Mouse (Mus musculus): ENCODE results near the gene Osbpl5. TPM values are rescaled to one million over a fixed set of nuclear protein-coding genes. Genes with fewer than 3 reads are reported as not detected.

The Osbpl5 gene
- polyA plus RNA-seq, 1 experiment, result 8.4 TPM

- Histone ChIP-seq H3K36me3 (ENCODE audit: control insufficient read depth, insufficient read depth, low read length) (no peaks in the 10 kb centered on the region), H3K4me1 (ENCODE audit: control insufficient read depth, insufficient read depth, low read length) (no peaks in the 10 kb centered on the region), H3K27ac (ENCODE audit: control insufficient read depth, insufficient read depth, low read depth, low read length) (no peak overlapping the region), H3K27me3 (ENCODE audit: control insufficient read depth, insufficient read depth, low read length) (no peaks in the 10 kb centered on the region), H3K4me3 (ENCODE audit: control insufficient read depth, low read depth, low read length) (no peak overlapping the region)
- TF ChIP-seq CTCF (IDR thresholded peaks at IDR 0.05; ENCODE audit: control insufficient read depth, insufficient read depth, insufficient replicate concordance, low read depth, low read length), result no peak
- no peak for TF ChIP-seq POLR2A (IDR thresholded peaks at IDR 0.05; ENCODE audit: control insufficient read depth, low read depth, low read length)
Measured at GRCm38 (mm10) chr7:143722646-143723045, 34.1 kb downstream of the Osbpl5 start.

GRCm38 (mm10) chr7:143717811-143718210, 39.0 kb downstream of the Osbpl5 start:
- H3K36me3 ChIP-seq (ENCODE audit: control insufficient read depth, insufficient read depth, low read length), result no peaks in the 10 kb centered on the region
- H3K27me3 ChIP-seq (ENCODE audit: control insufficient read depth, insufficient read depth, low read length), result no peaks in the 10 kb centered on the region
- no peaks in the 10 kb centered on the region for H3K4me1 ChIP-seq (ENCODE audit: control insufficient read depth, insufficient read depth, low read length)
- no peak overlapping the region for H3K4me3 ChIP-seq (ENCODE audit: control insufficient read depth, low read depth, low read length)
- no peak for TF ChIP-seq CTCF (IDR thresholded peaks at IDR 0.05; ENCODE audit: control insufficient read depth, insufficient read depth, insufficient replicate concordance, low read depth, low read length)
- no peak for TF ChIP-seq POLR2A (IDR thresholded peaks at IDR 0.05; ENCODE audit: control insufficient read depth, low read depth, low read length)
- H3K27ac ChIP-seq (ENCODE audit: control insufficient read depth, insufficient read depth, low read depth, low read length), result no peak overlapping the region

GRCm38 (mm10) chr7:143713421-143713820, 43.4 kb downstream of the Osbpl5 start:
- Histone ChIP-seq H3K36me3 (ENCODE audit: control insufficient read depth, insufficient read depth, low read length) (no peaks in the 10 kb centered on the region), H3K4me3 (ENCODE audit: control insufficient read depth, low read depth, low read length) (no peak overlapping the region), H3K27ac (ENCODE audit: control insufficient read depth, insufficient read depth, low read depth, low read length) (no peak overlapping the region), H3K4me1 (ENCODE audit: control insufficient read depth, insufficient read depth, low read length) (peaks cover 4% of the 10 kb centered on the region), H3K27me3 (ENCODE audit: control insufficient read depth, insufficient read depth, low read length) (no peaks in the 10 kb centered on the region)
- no peak for TF ChIP-seq POLR2A (IDR thresholded peaks at IDR 0.05; ENCODE audit: control insufficient read depth, low read depth, low read length)
- no peak for TF ChIP-seq CTCF (IDR thresholded peaks at IDR 0.05; ENCODE audit: control insufficient read depth, insufficient read depth, insufficient replicate concordance, low read depth, low read length)

GRCm38 (mm10) chr7:143712771-143713348, 43.9 kb downstream of the Osbpl5 start:
- Histone ChIP-seq H3K36me3 (ENCODE audit: control insufficient read depth, insufficient read depth, low read length) (no peaks in the 10 kb centered on the region), H3K4me1 (ENCODE audit: control insufficient read depth, insufficient read depth, low read length) (peaks cover 4% of the 10 kb centered on the region), H3K27ac (ENCODE audit: control insufficient read depth, insufficient read depth, low read depth, low read length) (no peak overlapping the region), H3K27me3 (ENCODE audit: control insufficient read depth, insufficient read depth, low read length) (no peaks in the 10 kb centered on the region), H3K4me3 (ENCODE audit: control insufficient read depth, low read depth, low read length) (no peak overlapping the region)
- TF ChIP-seq CTCF (IDR thresholded peaks at IDR 0.05; ENCODE audit: control insufficient read depth, insufficient read depth, insufficient replicate concordance, low read depth, low read length) (no peak), POLR2A (IDR thresholded peaks at IDR 0.05; ENCODE audit: control insufficient read depth, low read depth, low read length) (no peak)

GRCm38 (mm10) chr7:143712023-143712422, 44.8 kb downstream of the Osbpl5 start:
- Histone ChIP-seq H3K4me1 (ENCODE audit: control insufficient read depth, insufficient read depth, low read length) (peaks cover 4% of the 10 kb centered on the region), H3K27me3 (ENCODE audit: control insufficient read depth, insufficient read depth, low read length) (no peaks in the 10 kb centered on the region), H3K4me3 (ENCODE audit: control insufficient read depth, low read depth, low read length) (no peak overlapping the region), H3K36me3 (ENCODE audit: control insufficient read depth, insufficient read depth, low read length) (no peaks in the 10 kb centered on the region), H3K27ac (ENCODE audit: control insufficient read depth, insufficient read depth, low read depth, low read length) (no peak overlapping the region)
- TF ChIP-seq POLR2A (IDR thresholded peaks at IDR 0.05; ENCODE audit: control insufficient read depth, low read depth, low read length) (no peak), CTCF (IDR thresholded peaks at IDR 0.05; ENCODE audit: control insufficient read depth, insufficient read depth, insufficient replicate concordance, low read depth, low read length) (no peak)

- Histone ChIP-seq H3K27ac (ENCODE audit: control insufficient read depth, insufficient read depth, low read depth, low read length) (no peak overlapping the region), H3K4me3 (ENCODE audit: control insufficient read depth, low read depth, low read length) (no peak overlapping the region), H3K27me3 (ENCODE audit: control insufficient read depth, insufficient read depth, low read length) (no peaks in the 10 kb centered on the region), H3K36me3 (ENCODE audit: control insufficient read depth, insufficient read depth, low read length) (no peaks in the 10 kb centered on the region), H3K4me1 (ENCODE audit: control insufficient read depth, insufficient read depth, low read length) (peaks cover 4% of the 10 kb centered on the region)
- TF ChIP-seq POLR2A (IDR thresholded peaks at IDR 0.05; ENCODE audit: control insufficient read depth, low read depth, low read length) (no peak), CTCF (IDR thresholded peaks at IDR 0.05; ENCODE audit: control insufficient read depth, insufficient read depth, insufficient replicate concordance, low read depth, low read length) (no peak)
Measured at GRCm38 (mm10) chr7:143711381-143711780, 45.4 kb downstream of the Osbpl5 start.

- Histone ChIP-seq H3K36me3 (ENCODE audit: control insufficient read depth, insufficient read depth, low read length) (no peaks in the 10 kb centered on the region), H3K27me3 (ENCODE audit: control insufficient read depth, insufficient read depth, low read length) (no peaks in the 10 kb centered on the region), H3K4me3 (ENCODE audit: control insufficient read depth, low read depth, low read length) (no peak overlapping the region), H3K4me1 (ENCODE audit: control insufficient read depth, insufficient read depth, low read length) (peaks cover 4% of the 10 kb centered on the region), H3K27ac (ENCODE audit: control insufficient read depth, insufficient read depth, low read depth, low read length) (no peak overlapping the region)
- TF ChIP-seq POLR2A (IDR thresholded peaks at IDR 0.05; ENCODE audit: control insufficient read depth, low read depth, low read length), result no peak
- no peak for TF ChIP-seq CTCF (IDR thresholded peaks at IDR 0.05; ENCODE audit: control insufficient read depth, insufficient read depth, insufficient replicate concordance, low read depth, low read length)
Measured at GRCm38 (mm10) chr7:143709395-143709794, 47.4 kb downstream of the Osbpl5 start.

Measured in testis, adult 2 months (tissue).